Mouse (Mus musculus) layer of hippocampus, adult 2 months (tissue): Measurements from ENCODE around the gene Hs6st3. TPM values are rescaled to one million over a fixed set of nuclear protein-coding genes. Genes with fewer than 3 reads are reported as not detected.
"Not testable (repeated sequence)": the region's sequence is repeated elsewhere in the genome, so short reads cannot be mapped to it uniquely, and the experiment has no call there.

Source experiments
- DNase-seq, 2 experiments: peaks; one replicate each; pipeline ENCODE4 v3.0.0; 2022; ENCODE audit warnings: low spot score in 2 of 2
- H3K27ac ChIP-seq: fragments of 200-600 bp; 2 replicates; pipeline ENCODE4 v1.8.1; 2022
- H3K4me3 ChIP-seq: fragments of 200-600 bp; 2 replicates; pipeline ENCODE4 v1.8.1; 2022; ENCODE audit warnings: mild to moderate bottlenecking
- CTCF ChIP-seq: fragments of 200-600 bp; conservative IDR thresholded peaks from 2 replicates; pipeline ENCODE4 v1.8.1; 2022; ENCODE audit warnings: antibody characterized with exemption, mild to moderate bottlenecking, moderate library complexity
- total RNA-seq, 2 experiments: library from RNA; stranded (reverse); gene quantifications; 2 replicates each; pipeline ENCODE4 v1.2.3; 2021

Hs6st3 gene
- total RNA-seq, 2 experiments from 2014 or later, result 61.6 to 66.8 TPM

DNA sequence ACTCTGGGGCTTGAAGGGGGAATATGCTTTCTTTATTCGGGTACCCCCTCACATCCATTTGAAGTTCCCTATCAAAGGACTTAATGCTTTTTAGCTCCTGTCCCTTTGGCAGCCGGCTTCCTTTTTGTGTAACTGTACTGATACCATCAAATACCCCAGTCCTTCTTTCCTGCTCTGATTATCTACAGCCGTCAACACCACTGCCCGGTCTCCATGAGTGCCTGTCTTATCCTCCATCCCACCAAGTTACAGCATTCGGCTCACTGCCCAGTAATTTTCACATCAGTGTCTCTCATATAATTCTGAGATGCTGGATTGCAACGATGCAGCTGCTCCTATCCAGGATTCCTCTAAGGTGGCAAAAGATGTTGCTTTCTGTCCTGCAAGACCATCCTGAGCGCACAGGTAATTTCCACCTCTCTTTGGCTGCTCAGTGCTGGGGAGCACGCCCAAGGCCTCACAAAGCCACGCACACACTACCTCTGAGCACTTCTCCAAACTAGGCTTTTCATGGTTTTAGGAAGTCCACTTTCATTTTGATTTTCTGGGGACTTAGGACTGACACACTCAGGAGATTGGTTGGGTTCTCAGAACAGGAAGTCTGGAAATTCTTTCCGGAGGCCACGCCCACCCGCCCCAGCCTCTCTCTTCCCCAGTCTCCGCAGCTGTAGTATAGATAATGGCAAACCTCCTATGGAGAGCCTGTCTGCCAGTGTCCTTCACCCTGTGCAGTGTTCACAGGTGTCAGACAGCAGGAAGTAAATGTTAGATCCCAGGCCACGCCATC is 122.2 kb downstream of the Hs6st3 start:
- DNase-seq, result no peak
- no peak for TF ChIP-seq CTCF
- Histone ChIP-seq H3K27ac (no peak overlapping the region), H3K4me3 (no peak overlapping the region)

DNA sequence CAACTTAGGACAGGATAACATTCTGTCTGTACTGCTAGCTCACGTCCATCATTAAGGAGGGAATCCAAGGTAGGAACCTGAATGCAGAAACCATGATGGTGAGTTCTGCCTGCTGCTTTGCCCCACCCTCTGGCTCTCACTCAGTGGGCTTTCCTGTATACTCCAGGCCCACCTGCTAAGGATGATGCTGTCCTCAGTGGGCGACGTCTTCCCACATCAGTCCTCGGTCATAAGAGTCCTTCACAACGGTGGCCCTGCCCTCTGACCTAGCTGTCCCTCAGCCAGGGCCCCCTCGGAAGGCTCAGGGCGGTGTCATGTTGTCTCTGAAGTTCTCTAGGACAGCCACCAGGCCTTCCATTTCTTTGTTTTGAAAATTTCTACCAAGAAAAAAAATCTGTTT is 128.2 kb downstream of the Hs6st3 start:
- no peak for TF ChIP-seq CTCF
- Histone ChIP-seq H3K4me3 (no peak overlapping the region), H3K27ac (no peak overlapping the region)
- DNase-seq, result no peak

DNA sequence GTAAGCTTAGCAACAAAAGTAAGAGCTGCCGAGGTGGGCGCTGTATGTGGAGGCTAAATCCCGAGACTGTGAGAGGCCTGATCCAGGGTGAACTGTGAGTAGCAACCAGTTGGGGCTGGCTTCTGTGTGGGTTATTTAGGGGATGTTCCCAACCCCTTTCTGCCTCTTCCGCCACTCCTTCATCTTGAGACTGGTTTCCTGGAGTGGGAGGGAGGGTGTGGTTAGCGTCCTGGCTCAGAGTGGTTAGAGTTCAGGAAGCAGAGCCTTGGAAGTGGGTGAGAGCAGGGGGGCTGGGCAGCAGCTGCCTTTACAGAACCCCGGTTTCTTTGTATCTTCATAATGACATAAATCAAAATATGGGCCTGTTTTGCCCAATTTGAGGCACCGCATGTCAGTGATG is 134.9 kb downstream of the Hs6st3 start:
- no peak for DNase-seq
- H3K4me3 ChIP-seq, result no peak overlapping the region
- H3K27ac ChIP-seq, result no peak overlapping the region
- no peak for TF ChIP-seq CTCF

DNA sequence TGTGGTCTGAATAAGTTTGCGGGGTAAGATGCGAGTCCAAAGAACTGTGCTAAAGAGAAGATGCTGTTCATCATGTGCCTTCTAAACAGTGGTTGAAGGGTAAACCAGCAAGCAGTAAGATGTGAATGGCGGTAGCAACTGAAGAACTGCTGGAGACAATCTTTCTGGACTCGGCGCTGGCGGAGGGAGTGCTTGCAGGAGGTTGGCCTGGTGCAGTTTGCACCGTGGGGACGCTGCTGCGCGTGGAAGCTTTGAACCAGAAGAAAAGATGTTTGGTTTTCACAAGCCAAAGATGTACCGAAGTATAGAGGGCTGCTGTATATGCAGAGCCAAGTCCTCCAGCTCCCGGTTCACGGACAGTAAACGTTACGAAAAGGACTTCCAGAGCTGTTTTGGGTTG is 140.0 kb downstream of the Hs6st3 start:
- H3K27ac ChIP-seq, DNase-seq, H3K4me3 ChIP-seq: not testable (repeated sequence)

DNA sequence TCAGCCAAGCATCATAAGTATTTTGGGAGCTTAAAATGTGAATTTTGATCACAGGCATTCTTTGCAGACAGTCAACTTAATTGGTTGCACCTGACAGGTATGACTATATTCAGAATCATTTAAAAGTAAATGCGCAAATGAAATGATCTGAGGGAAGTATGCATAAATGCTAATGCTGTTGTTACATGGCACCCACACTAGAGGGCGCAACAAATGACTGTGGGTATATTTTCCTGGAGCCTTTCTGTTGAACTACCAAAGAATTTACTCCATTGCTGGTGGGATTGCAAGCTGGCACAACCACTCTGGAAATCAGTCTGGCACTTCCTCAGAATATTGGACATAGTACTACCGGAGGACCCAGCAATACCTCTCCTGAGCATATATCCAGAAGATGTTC is 145.8 kb downstream of the Hs6st3 start:
- H3K4me3 ChIP-seq, result no peak overlapping the region
- H3K27ac ChIP-seq, result no peak overlapping the region
- no peak for DNase-seq
- TF ChIP-seq CTCF, result peak; percentile 67

DNA sequence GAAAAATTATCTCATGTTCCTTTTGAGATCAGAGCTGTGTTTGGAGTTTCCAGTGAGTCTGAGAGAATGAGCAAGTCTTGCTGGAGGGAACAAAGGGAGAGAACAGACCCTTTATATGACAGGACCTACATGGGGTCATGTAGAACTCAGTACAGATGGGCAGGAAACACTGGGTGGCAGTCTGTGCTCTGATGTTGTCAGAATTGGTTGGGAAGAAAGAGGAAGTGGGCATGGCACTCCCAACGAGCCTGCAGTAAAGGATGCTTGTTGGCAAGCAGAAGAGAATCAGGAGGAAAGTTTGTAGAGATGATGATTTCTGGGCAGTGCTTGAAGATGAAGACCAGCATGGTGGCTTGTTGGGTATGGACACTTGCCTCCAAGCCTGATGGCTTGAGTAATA is 151.5 kb downstream of the Hs6st3 start:
- H3K4me3 ChIP-seq, result no peak overlapping the region
- DNase-seq, result no peak
- H3K27ac ChIP-seq, result no peak overlapping the region
- no peak for TF ChIP-seq CTCF

DNA sequence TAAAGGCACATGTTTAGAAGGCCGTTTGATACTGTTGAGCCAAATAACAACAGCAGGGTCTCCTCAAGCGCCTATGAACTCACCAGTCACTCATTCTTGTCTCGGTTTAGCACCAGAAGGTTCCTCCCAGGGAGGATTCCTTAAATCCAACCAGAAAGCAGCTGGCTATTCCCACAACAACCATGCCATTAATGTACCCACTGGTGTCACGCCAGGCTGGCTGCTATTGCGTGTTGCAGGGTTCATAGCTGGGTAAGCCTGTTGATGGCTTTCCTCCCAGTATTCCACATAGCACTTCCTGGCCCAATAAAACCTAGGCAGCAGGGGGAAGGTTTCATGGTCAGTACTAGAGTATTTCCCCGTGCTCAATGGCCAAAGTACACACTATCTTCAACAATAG is 155.9 kb downstream of the Hs6st3 start:
- TF ChIP-seq CTCF, result no peak
- Histone ChIP-seq H3K27ac (no peak overlapping the region), H3K4me3 (no peak overlapping the region)
- no peak for DNase-seq

DNA sequence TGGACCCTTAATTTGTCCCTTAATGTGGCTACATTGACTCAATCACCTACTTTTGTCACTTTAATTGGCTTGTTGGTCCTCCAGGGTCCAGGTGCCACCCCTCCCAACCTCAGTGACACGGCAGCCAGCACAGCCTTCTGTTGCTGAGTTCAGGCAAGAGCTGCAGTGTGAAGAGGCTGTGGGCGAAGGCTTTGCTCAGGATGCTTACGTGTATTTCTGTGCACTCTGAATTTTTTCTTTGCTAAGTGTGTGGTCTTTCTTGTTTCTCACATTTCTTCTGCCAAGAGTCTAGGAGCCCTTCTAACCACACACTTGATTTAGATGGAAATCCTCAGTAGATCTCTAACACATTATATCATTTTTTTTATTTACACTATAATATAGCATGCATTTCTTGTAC is 168.3 kb downstream of the Hs6st3 start:
- Histone ChIP-seq H3K27ac (no peak overlapping the region), H3K4me3 (no peak overlapping the region)
- DNase-seq, result no peak
- TF ChIP-seq CTCF, result no peak

DNA sequence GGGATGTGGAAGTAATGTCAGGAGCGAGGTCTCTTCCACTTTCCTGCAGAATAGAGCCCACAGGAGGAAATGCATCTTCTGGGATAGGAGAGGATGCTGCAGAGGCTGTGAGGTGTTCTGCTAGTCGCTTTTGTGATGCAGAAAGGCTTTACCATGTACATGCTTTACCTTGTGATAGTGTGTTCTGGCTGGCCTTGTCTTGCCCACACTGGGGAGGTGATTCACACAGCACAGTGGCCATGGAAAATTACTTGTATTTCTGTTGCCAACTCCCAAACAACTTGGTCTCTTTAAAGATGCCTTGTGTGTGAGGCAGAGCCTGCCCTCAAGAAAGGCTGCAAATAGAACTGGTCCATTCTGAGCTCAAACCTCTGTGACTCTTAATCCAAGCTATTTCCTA is 180.2 kb downstream of the Hs6st3 start:
- no peak for DNase-seq
- Histone ChIP-seq H3K4me3 (no peak overlapping the region), H3K27ac (no peak overlapping the region)
- no peak for TF ChIP-seq CTCF

DNA sequence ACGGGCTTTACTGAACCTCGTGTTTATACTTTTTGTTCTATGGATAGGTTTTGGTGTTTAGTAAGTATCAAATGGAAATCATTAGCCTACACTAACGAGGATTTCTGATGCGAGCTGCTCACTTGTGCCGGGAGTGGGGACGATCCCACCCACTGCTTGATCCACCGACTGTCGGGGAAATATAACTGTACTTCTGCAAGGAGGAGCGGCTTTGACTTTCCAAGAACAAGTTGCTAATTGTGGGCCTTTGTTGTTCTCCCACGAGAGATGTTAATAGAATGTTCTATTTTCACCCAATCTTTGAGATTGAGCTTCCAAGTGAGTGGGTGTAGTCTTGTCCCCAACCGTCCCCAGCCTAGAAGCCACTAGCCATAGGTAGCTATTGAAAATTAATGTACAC is 209.1 kb downstream of the Hs6st3 start:
- no peak for TF ChIP-seq CTCF
- no peak overlapping the region for H3K4me3 ChIP-seq
- DNase-seq, result peak in 1 of 2 experiments; percentile 13
- H3K27ac ChIP-seq, result no peak overlapping the region

DNA sequence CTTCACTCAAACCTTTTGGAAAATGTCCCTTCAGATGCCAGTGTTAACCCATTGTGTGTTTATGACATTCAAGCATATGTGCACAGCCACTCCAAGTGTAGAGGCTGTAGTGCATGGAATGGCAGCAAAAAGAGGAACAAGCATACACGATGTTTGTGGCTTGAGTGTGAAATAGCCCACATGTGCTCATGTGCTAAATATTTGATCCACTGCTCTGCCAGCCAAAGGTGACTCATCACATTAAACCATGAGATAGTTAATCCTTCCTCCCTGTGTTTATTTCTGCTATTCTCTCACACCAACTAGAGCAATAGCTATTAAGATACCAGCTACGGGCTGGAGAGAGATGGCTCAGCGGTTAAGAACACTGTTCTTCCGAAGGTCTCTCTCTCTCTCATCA is 223.3 kb downstream of the Hs6st3 start:
- H3K27ac ChIP-seq, result no peak overlapping the region
- no peak for TF ChIP-seq CTCF
- DNase-seq, result no peak
- H3K4me3 ChIP-seq, result no peak overlapping the region

DNA sequence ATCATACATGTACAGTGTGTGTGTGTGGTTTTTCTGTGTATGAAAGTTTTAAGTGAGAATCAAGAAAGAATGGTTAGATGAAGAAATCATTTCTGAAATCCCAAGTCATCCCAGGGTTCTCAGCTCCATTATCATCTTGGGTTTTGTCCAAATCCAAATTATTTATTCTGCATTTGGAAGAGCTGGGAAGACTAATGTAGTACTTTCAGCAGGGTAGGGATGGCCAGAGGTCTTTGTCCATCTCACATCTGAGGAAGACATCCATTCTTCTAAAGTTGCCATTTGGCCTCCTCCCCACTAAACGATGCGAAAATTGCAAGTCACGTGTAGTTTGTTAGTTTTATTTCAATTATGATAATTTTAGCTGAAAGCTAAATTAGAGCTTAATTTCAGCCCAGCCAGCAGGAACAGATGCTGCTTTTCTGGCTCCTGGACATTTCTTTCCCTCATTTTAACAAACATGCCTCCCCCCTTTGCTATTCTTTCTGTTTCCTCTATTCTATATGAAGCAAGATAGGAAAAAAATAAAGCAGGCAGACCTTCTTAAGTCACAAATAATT is 229.8 kb downstream of the Hs6st3 start:
- DNase-seq, result no peak
- Histone ChIP-seq H3K27ac (no peak overlapping the region), H3K4me3 (no peak overlapping the region)
- TF ChIP-seq CTCF, result no peak

DNA sequence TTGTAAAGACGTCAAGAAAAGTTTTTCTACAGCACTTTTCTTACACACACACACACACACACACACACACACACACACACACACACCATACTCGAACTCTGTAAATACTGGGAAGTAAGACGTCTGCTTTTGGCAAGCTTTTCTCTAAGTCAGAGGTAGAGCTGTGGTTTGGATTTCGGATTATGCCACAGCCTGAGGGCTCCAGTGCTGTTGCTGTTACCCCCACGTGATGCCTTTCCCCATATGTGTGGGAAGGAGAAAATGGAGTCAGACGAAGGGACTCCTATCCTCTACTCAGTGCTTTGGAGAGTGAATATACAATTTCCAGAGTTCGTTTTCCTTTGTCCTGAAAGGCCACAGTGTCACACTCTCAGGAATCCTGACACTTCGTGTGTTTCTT is 231.1 kb downstream of the Hs6st3 start:
- no peak overlapping the region for H3K27ac ChIP-seq
- no peak for DNase-seq

DNA sequence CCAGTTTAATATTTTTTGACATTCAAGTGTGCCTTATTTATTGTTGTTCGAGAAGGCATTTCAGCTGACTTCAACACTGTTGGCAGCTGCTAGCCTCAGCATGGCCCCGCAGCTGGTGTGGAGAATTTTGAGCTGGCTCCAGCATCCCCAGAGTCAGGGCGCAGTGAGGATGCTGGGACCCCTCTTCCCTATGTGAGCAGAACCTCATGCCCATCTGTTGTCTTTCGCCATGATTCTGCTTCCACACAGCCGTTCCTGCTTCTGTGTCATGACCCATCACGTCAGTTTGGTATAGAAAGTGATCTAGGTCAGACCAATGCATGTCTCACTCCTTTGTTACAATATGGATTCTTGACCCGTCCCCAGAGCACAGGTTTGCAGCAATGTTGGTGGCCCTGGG is 231.9 kb downstream of the Hs6st3 start:
- no peak for TF ChIP-seq CTCF
- no peak overlapping the region for H3K4me3 ChIP-seq

More for the DNA sequence above, 231.1 kb downstream of the Hs6st3 start:
- H3K4me3 ChIP-seq, result no peak overlapping the region
- no peak for TF ChIP-seq CTCF

DNA sequence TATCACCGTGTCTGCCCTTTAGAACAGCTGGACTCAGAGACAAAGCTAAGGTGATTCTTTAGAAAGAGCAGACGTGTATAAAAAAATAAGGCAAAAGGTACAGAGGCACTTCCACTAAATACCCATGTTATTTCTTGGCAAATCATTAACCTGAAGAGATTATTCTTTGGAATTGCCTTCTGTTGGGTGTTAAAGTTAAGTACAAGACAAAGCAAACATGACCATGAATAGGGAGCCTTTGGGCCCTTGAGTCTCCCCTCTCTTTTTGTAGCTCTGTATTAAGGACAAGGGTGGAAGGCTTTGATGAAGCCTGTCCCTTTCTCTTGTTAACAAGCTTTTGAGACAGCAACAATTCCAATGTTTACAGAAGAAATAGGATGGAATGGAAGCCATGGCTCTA is 241.2 kb downstream of the Hs6st3 start:
- Histone ChIP-seq H3K27ac (no peak overlapping the region), H3K4me3 (no peak overlapping the region)
- no peak for DNase-seq
- no peak for TF ChIP-seq CTCF

More for the DNA sequence above, 231.9 kb downstream of the Hs6st3 start:
- peak in 1 of 2 experiments; percentile 19 for DNase-seq
- no peak overlapping the region for H3K27ac ChIP-seq
